Mouse (Mus musculus) embryonic facial prominence, embryonic 14.5 days (tissue): ENCODE results near the gene Gm44502. TPM values are rescaled to one million over a fixed set of nuclear protein-coding genes. Genes with fewer than 3 reads are reported as not detected.

ENCODE experiments used
- ATAC-seq: fragments of 200-750 bp; cut with Nextera tagmentation; 2 replicates; pipeline ENCODE4 v1.8.0; 2017; ENCODE audit warnings: low read depth, moderate number of reproducible peaks, moderate TSS enrichment
- DNase-seq: peaks from one replicate; pipeline ENCODE4 v3.0.0-alpha.2; 2015; ENCODE audit warnings: low spot score
- H3K27ac ChIP-seq: fragments of 300-500 bp; sonication (generic); replicated peaks from 2 replicates; pipeline ENCODE4 v1.5.1; 2014; ENCODE audit warnings: low read depth, mild to moderate bottlenecking, low read length, moderate library complexity
- H3K27me3 ChIP-seq: fragments of 300-500 bp; sonication (generic); replicated peaks from 2 replicates; pipeline ENCODE4 v1.6.1; 2014; ENCODE audit warnings: low read length; ENCODE audit not compliant: control insufficient read depth, insufficient read depth
- H3K36me3 ChIP-seq: fragments of 300-500 bp; sonication (generic); 2 replicates; pipeline ENCODE4 v1.6.1; 2014; ENCODE audit warnings: low read length, mixed read lengths; ENCODE audit not compliant: control insufficient read depth, insufficient read depth
- H3K4me1 ChIP-seq: fragments of 300-500 bp; sonication (generic); 2 replicates; pipeline ENCODE4 v1.6.1; 2014; ENCODE audit warnings: antibody characterized with exemption, low read length; ENCODE audit not compliant: control insufficient read depth, insufficient read depth
- H3K4me2 ChIP-seq: fragments of 300-500 bp; sonication (generic); 2 replicates; pipeline ENCODE4 v1.6.1; 2014; ENCODE audit warnings: low read depth, mild to moderate bottlenecking, low read length, moderate library complexity, mixed read lengths
- H3K4me3 ChIP-seq: fragments of 300-500 bp; sonication (generic); 2 replicates; pipeline ENCODE4 v1.5.1; 2014; ENCODE audit warnings: low read depth, mild to moderate bottlenecking, low read length
- H3K9ac ChIP-seq: fragments of 300-500 bp; sonication (generic); 2 replicates; pipeline ENCODE4 v1.6.1; 2014; ENCODE audit warnings: low read depth, mild to moderate bottlenecking, low read length, moderate library complexity, mixed read lengths
- H3K9me3 ChIP-seq: fragments of 300-500 bp; sonication (generic); 2 replicates; pipeline ENCODE4 v1.6.1; 2016; ENCODE audit warnings: low read length; ENCODE audit not compliant: control insufficient read depth
- WGBS: fragments of 180-500 bp; shearing (Covaris S2); extraction: QIAGEN DNeasy Blood & Tissue Kit; methylation state at CpG from one replicate; pipeline ENCODE4 v1.1.7; 2014; 5-methylcytosine and 5-hydroxymethylcytosine counted together
- polyA plus RNA-seq: library from polyadenylated mRNA; unstranded; fragments of >200 nt; fragmentation: Nextera tagmentation; extraction: Ambion mirVana; gene quantifications from 2 replicates; pipeline ENCODE4 v1.2.1, GENCODE M21; 2014

Gm44502 gene
- polyA plus RNA-seq, 1 experiment from 2014 or later: not detected

DNA sequence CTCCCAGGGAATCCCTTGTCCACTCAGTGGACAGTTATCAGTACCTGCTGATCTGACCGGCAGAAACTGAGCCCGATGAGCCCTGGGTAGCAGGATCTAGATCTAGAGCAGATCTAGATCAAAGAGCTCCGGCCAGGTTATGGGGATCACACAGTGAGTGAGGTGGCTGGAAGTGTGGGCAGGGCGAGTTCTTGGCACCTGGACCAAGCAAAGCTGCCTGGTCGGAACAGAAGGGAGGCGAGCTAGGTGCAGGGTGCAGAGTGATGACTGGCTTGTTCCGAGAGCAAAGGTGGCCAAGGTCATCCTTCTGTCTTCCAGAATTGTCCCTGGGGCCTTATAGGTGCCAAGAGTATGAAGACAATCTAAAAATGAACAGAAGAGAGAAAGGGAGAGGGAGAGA is 30.3 kb upstream of the Gm44502 start:
- WGBS: 82% methylated on average over 7 of the region's 7 CpGs

DNA sequence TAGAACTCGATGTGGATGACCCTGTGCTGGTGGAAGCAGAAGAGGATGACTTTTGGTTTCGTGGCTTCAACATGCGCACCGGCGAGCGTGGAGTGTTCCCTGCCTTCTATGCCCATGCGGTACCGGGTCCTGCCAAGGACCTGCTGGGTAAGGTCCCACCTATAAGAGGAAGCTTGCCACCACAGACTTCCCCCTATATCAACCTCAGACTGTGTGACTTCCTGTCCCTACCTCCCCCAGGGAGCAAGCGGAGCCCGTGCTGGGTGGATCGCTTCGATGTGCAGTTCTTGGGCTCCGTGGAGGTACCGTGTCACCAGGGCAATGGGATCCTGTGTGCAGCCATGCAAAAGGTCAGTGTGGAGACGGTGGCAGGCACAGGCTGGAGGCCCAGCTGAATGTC is 29.4 kb upstream of the Gm44502 start:
- H3K27ac ChIP-seq: no peak overlapping the region
- ATAC-seq (no peak), DNase-seq (no peak)
- H3K27me3 ChIP-seq: peaks cover 10% of the 10 kb centered on the region; the same call in 1 of the 2 replicates
- no peak overlapping the region for H3K4me3 ChIP-seq
- H3K9ac ChIP-seq: no peak overlapping the region
- no peak overlapping the region for H3K4me2 ChIP-seq
- H3K4me1 ChIP-seq: peaks cover 3% of the 10 kb centered on the region; the same call in 1 of the 2 replicates
- H3K36me3 ChIP-seq: no peaks in the 10 kb centered on the region
- WGBS: 88% methylated on average over 15 of the region's 15 CpGs
- H3K9me3 ChIP-seq: no peaks in the 10 kb centered on the region

More for the DNA sequence above, 30.3 kb upstream of the Gm44502 start:
- Histone ChIP-seq H3K27ac (no peak overlapping the region), H3K27me3 (0 out of 2 replicates have a peak, but pooled peaks cover 2% of the 10 kb centered on the region), H3K4me2 (no peak overlapping the region), H3K4me3 (no peak overlapping the region), H3K9ac (no peak overlapping the region), H3K4me1 (no peaks in the 10 kb centered on the region), H3K36me3 (no peaks in the 10 kb centered on the region), H3K9me3 (no peaks in the 10 kb centered on the region)
- DNase-seq: no peak
- no peak for ATAC-seq

DNA sequence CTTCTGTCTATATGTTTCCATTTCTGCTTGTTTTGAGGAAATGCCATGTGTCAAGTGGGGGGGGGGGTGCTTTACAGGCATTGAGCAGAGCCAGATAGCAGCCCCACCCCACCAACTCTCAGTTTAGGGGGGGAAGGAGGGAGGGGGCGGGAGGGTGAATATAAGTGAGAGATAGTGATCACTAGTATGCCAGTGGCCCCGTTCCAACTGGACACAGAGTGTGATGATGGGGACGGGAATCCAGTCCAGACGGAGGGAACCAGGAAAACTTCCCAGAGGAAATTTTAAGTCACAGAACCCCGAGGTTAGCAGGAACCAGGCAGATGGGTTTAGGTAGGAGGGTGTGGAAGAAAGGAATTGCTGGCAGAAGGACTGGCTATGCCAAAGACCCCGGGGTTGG is 26.1 kb upstream of the Gm44502 start:
- DNase-seq (no peak), ATAC-seq (no peak)
- Histone ChIP-seq H3K27me3 (peaks cover 16% of the 10 kb centered on the region; the same call in 1 of the 2 replicates), H3K4me3 (no peak overlapping the region), H3K9ac (no peak overlapping the region), H3K4me2 (no peak overlapping the region), H3K4me1 (peaks cover 6% of the 10 kb centered on the region; the same call in 1 of the 2 replicates), H3K36me3 (no peaks in the 10 kb centered on the region), H3K27ac (no peak overlapping the region), H3K9me3 (no peaks in the 10 kb centered on the region)
- 69% methylated on average over 6 of the region's 6 CpGs for WGBS

DNA sequence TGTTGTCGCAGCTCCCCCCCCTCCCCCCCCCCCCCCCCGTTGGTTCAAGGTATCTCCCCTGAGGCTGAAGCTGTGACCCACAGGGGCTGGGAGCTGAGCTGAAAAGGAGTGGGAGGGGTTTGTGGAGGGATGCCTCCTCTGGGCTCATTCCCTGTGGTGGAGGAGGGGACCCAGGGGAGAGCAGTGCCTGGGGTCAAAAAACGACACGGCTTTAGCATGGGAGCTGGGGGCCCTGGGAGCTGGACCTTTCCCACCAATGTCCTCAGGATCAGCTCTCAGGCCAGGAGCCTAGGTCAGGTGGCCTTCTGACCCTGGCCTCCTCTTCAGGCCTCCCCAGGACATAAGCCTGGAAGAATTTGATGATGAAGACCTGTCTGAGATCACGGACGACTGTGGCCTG is 25.4 kb upstream of the Gm44502 start:
- H3K9ac ChIP-seq: no peak overlapping the region
- H3K9me3 ChIP-seq: no peaks in the 10 kb centered on the region
- DNase-seq (no peak), ATAC-seq (no peak)
- WGBS: 26% methylated on average over 4 of the region's 6 CpGs
- H3K4me2 ChIP-seq: peak overlapping the region; percentile 70
- no peaks in the 10 kb centered on the region for H3K36me3 ChIP-seq
- H3K4me3 ChIP-seq: peak overlapping the region; percentile 41; the same call in 1 of the 2 replicates
- H3K4me1 ChIP-seq: peaks cover 6% of the 10 kb centered on the region; the same call in 1 of the 2 replicates
- H3K27me3 ChIP-seq: peaks cover 16% of the 10 kb centered on the region; the same call in 1 of the 2 replicates
- no peak overlapping the region for H3K27ac ChIP-seq

DNA sequence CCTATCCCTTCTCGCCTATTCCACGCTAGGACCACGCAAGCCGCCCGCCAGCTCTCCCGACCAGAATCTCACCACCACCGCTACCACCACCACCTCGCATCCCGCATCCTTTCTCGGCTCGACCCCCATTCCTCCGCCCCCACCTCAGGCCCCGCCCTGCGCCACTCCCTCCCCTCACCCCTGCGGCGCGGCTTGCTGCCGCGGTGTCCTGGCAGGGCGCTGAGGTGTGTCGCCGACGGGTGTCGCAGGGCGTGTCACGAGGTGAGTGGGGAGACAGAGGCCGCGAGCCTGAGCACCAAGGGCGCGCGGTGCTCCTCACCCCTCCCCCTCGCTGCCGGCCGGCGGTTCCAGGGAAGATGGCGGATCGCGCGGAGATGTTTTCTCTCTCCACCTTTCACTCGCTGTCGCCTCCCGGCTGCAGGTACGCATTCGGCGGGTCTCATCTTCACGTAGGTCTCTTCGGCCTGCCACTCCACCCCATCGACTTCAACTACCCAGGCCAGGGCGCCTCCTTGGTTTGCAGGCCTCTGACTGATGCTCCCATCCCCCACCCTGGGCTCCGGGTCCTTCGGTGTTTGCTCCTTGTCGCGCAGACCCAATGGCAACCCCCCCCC is 24.5 kb upstream of the Gm44502 start, which contains the start of gene Mapk8ip2:
Gene Mapk8ip2 (plus strand): TSS at position 49 of the 614 bp plus-strand sequence.
- Histone ChIP-seq H3K9ac (peak within 1 kb of the TSS; percentile 49; the same call in 1 of the 2 replicates), H3K27me3 (peaks cover 16% of the 10 kb centered on the region; the same call in 1 of the 2 replicates), H3K4me1 (peaks cover 6% of the 10 kb centered on the region; the same call in 1 of the 2 replicates), H3K27ac (no peak within 1 kb of the TSS), H3K9me3 (no peaks in the 10 kb centered on the region), H3K4me2 (peak within 1 kb of the TSS; percentile 70), H3K4me3 (peak within 1 kb of the TSS; percentile 41), H3K36me3 (no peaks in the 10 kb centered on the region)
- WGBS: 1% methylated on average over 28 of the region's 53 CpGs
- ATAC-seq (peak; percentile 71), DNase-seq (peak; percentile 16)

DNA sequence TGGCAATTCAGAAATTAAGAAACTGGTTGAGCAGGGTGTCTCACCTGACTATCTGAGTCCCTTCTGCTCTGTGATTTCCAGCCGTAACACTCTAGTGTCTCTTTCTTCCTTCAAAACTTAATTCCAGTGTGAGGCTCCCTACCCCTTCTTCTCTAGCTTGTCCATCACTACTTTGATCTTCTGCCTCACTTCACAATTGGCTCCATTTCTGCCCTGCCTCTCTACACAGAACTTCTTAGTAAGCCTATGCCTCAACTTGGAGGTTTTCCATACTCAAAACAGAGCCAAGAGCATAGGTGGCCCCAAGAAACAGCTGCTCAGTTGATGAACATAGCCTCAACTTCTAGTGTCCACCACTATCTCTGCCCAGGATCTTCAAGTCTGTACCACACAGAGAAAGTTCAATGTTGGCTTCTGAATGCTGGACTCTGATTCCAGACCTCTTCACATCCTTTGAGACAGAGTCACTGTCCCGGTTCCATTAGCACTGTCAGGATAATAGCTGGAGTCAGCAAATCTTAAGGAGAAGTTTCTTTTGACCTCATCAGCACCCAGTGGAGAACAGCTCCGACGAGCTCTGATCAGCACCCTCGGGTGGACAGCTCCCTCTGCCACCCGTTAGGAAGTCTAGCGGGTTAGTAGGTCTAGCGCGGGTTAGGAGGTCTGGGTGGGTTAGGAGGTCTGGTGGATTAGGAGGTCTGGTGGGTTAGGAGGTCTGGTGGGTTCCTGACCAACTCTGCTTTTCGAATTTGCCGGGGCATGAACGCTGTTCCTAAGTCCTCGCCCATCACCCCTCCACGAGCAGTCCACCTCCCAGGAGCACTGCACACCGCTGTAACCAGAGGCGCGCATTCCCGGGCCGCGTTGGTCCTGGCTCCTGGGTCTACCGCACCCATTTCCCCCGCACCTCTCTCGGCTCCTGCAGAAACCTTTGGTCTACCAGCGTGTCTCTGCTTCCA is 23.7 kb upstream of the Gm44502 start:
- H3K27me3 ChIP-seq: peaks cover 16% of the 10 kb centered on the region; the same call in 1 of the 2 replicates
- peak overlapping the region; percentile 41 for H3K4me3 ChIP-seq
- peak overlapping the region; percentile 70 for H3K4me2 ChIP-seq
- H3K27ac ChIP-seq: no peak overlapping the region
- peak; percentile 77 for DNase-seq
- H3K4me1 ChIP-seq: peaks cover 6% of the 10 kb centered on the region; the same call in 1 of the 2 replicates
- WGBS: 5% methylated on average over 24 of the region's 24 CpGs
- H3K9ac ChIP-seq: no peak overlapping the region
- H3K9me3 ChIP-seq: no peaks in the 10 kb centered on the region
- ATAC-seq: peak; percentile 74
- no peaks in the 10 kb centered on the region for H3K36me3 ChIP-seq

DNA sequence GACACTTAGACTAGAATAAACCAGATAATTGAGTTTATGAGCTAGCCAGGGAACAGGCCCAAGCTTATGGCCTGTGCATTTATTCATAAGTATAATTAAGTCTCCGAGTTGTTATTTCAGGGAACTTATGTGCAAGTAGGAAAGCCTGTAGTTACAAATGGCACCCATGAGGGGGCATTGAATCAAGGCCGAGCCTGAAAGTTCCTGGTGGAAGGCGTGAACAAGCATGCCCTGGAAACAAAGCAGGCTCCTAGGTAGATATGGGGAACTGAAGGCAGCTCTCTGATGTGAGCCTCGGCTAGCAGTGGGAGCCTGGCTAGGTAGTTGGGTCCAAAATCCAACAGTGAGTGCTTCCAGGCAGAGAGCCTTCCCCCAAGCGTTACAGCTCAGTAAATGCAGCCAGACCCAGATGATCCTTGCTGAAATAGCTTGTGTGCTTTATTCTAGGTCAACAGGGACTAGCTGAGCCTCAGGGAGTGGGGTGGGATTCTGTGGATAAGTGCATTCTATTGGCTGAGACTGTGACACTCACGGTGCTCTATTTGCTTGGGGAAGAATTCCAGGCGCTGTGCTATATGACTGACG is 13.1 kb upstream of the Gm44502 start:
- ATAC-seq (no peak), DNase-seq (peak; percentile 19)
- Histone ChIP-seq H3K4me3 (no peak overlapping the region), H3K4me1 (no peaks in the 10 kb centered on the region), H3K27ac (no peak overlapping the region), H3K27me3 (no peaks in the 10 kb centered on the region), H3K9ac (no peak overlapping the region), H3K4me2 (no peak overlapping the region), H3K9me3 (no peaks in the 10 kb centered on the region), H3K36me3 (no peaks in the 10 kb centered on the region)
- 35% methylated on average over 8 of the region's 8 CpGs for WGBS

DNA sequence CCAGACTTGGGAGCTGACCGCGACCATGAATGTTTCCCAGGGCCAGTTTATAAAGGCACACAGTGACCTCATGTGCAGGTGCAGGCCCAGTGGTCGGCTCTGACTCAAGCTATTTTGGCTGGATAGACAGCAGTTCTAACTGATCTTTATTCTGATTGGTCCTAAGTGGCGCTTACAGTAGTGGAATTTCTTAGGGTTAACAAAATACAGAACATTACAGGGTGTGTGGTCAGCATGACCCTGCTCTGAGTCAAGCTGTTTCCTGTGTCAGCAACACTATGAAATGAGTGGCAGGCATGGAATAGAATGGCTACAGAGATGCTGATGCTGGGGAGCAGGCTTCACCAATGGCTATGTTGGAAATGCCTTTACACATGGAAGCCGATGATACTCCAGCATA is 6.4 kb upstream of the Gm44502 start:
- no peaks in the 10 kb centered on the region for H3K27me3 ChIP-seq
- H3K4me3 ChIP-seq: no peak overlapping the region
- no peak overlapping the region for H3K27ac ChIP-seq
- no peaks in the 10 kb centered on the region for H3K9me3 ChIP-seq
- ATAC-seq: no peak
- DNase-seq: no peak
- no peak overlapping the region for H3K4me2 ChIP-seq
- H3K4me1 ChIP-seq: no peaks in the 10 kb centered on the region; the same call in 1 of the 2 replicates
- no peak overlapping the region for H3K9ac ChIP-seq
- WGBS: 83% methylated on average over 5 of the region's 5 CpGs
- H3K36me3 ChIP-seq: no peaks in the 10 kb centered on the region
